Mouse (Mus musculus) heart, adult 2 months (tissue): ENCODE results near the gene Ift81. TPM values are rescaled to one million over a fixed set of nuclear protein-coding genes. Genes with fewer than 3 reads are reported as not detected.

Source experiments
- DNase-seq, 2 experiments: peaks; one replicate each; pipeline ENCODE4 v3.0.0; 2021
- H3K27ac ChIP-seq: fragments of 200-600 bp; 2 replicates; pipeline ENCODE4 v1.8.1; 2022
- H3K27me3 ChIP-seq: fragments of 200-500 bp; 2 replicates; pipeline ENCODE4 v1.6.1; 2012; ENCODE audit warnings: mild to moderate bottlenecking, low read length, inconsistent platforms, mixed read lengths; ENCODE audit not compliant: control insufficient read depth, insufficient read depth
- H3K36me3 ChIP-seq: fragments of 200-500 bp; 2 replicates; pipeline ENCODE4 v1.6.1; 2012; ENCODE audit warnings: low read length, inconsistent platforms; ENCODE audit not compliant: control insufficient read depth, insufficient read depth
- H3K4me1 ChIP-seq: fragments of 200-500 bp; 2 replicates; pipeline ENCODE4 v1.6.1; 2011; ENCODE audit warnings: low read length; ENCODE audit not compliant: control insufficient read depth, insufficient read depth
- H3K4me3 ChIP-seq: fragments of 200-600 bp; 2 replicates; pipeline ENCODE4 v1.8.1; 2022
- H3K79me2 ChIP-seq: fragments of 200-500 bp; replicated peaks from 2 replicates; pipeline ENCODE4 v1.6.1; 2012; ENCODE audit warnings: mild to moderate bottlenecking, inconsistent platforms, low read length, moderate library complexity, mixed read lengths; ENCODE audit not compliant: control insufficient read depth, insufficient read depth
- H3K9ac ChIP-seq: fragments of 200-500 bp; 2 replicates; pipeline ENCODE4 v1.6.1; 2012; ENCODE audit warnings: low read depth, mild to moderate bottlenecking, control low read depth, inconsistent platforms, low read length, mixed read lengths
- CTCF ChIP-seq: fragments of 200-600 bp; IDR thresholded peaks from 2 replicates; pipeline ENCODE4 v1.8.1; 2022; ENCODE audit warnings: antibody characterized with exemption, mild to moderate bottlenecking, moderate library complexity
- EP300 ChIP-seq: fragments of 200-500 bp; IDR thresholded peaks from 2 replicates; pipeline ENCODE4 v1.6.1; 2011; ENCODE audit warnings: low read depth, low read length, control low read depth; ENCODE audit not compliant: insufficient read depth
- POLR2A ChIP-seq: fragments of 200-500 bp; IDR thresholded peaks from 2 replicates; pipeline ENCODE4 v1.6.1; 2011; ENCODE audit warnings: mild to moderate bottlenecking, low read depth, low read length, control low read depth; ENCODE audit not compliant: insufficient read depth
- WGBS: fragments of 180-500 bp; shearing (Covaris S2); methylation state at CpG from one replicate; pipeline ENCODE4 v1.1.7; 2018; 5-methylcytosine and 5-hydroxymethylcytosine counted together
- intact Hi-C: fragments of 180-260 bp; cut with DNase I; formaldehyde crosslinking; loops from one replicate; pipeline ENCODE4 v1.15.1; 2025
- polyA plus RNA-seq: library from polyadenylated mRNA; depleted of rRNA; stranded (reverse); fragments of >200 nt; gene quantifications from 2 replicates; pipeline ENCODE4 v1.2.3, GENCODE M21; 2012
- total RNA-seq, 2 experiments: library from RNA; stranded (reverse); gene quantifications; 2 replicates each; pipeline ENCODE4 v1.2.3; 2021

Ift81 gene
- total and polyA plus RNA-seq, 3 experiments = 11.4 to 97.0 (median 78.1) TPM

DNA sequence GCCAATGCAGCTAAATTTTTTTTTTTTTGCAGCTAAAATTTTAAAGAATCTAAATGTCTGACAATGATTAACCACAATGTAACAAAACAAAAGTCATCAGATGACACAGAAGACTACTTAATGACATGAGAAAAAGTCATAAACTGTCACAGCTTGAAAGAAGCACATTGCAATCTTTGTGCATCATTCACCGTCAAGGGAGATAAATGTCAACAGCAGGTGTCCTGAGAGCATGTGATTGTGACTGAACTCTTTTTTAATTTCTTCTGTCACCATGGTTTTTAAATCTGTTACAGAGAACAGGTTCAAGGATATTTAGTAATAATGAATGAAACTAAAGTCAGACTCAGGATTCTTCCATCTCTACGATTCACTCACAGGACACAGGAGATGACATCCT, 9.4 kb downstream of the Ift81 start:
- 81% methylated on average over 2 of the region's 2 CpGs for WGBS
- H3K79me2 ChIP-seq = peaks cover 2% of the 10 kb centered on the region; the same call in 1 of the 2 replicates
- H3K9ac ChIP-seq = no peak overlapping the region
- peaks cover 5% of the 10 kb centered on the region for H3K4me1 ChIP-seq
- H3K4me3 ChIP-seq = no peak overlapping the region
- intact Hi-C loops = no loop called here
- H3K27me3 ChIP-seq = no peaks in the 10 kb centered on the region
- peaks cover 4% of the 10 kb centered on the region; the same call in 1 of the 2 replicates for H3K36me3 ChIP-seq
- TF ChIP-seq POLR2A = no peak
- no peak for TF ChIP-seq EP300
- no peak for TF ChIP-seq CTCF
- no peak overlapping the region for H3K27ac ChIP-seq
- no peak for DNase-seq

DNA sequence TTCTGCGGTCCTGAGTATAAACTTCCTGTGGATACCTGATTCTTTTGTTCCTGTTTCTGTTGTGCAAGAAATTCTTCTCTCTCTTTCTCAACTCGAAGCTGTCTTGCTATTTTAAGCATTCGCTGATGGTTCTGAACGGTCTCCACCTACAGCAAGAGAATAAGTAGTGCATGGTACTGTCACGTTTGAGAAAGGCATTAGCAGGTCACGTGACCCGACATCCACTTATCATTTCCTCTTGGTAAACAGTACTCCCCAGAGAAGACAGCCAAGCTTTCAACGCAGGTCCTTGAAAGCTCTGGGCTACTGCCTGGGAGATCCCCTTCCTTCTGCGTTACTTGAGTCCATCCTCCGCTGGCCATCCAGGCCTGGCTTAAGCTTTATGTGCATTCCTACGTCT, 12.1 kb downstream of the Ift81 start:
- no peak overlapping the region for H3K9ac ChIP-seq
- peak in 1 of 2 experiments; percentile 64 for DNase-seq
- 9% methylated on average over 11 of the region's 11 CpGs for WGBS
- H3K36me3 ChIP-seq = peaks cover 4% of the 10 kb centered on the region; the same call in 1 of the 2 replicates
- no peaks in the 10 kb centered on the region for H3K79me2 ChIP-seq
- no peak overlapping the region for H3K4me3 ChIP-seq
- intact Hi-C loops = no loop called here
- peaks cover 5% of the 10 kb centered on the region for H3K4me1 ChIP-seq
- TF ChIP-seq POLR2A (no peak), EP300 (0 out of 2 replicates have a peak, but pooled peaks have one; percentile 26), CTCF (peak; percentile 57)
- H3K27me3 ChIP-seq = no peaks in the 10 kb centered on the region
- H3K27ac ChIP-seq = peak overlapping the region; percentile 61

DNA sequence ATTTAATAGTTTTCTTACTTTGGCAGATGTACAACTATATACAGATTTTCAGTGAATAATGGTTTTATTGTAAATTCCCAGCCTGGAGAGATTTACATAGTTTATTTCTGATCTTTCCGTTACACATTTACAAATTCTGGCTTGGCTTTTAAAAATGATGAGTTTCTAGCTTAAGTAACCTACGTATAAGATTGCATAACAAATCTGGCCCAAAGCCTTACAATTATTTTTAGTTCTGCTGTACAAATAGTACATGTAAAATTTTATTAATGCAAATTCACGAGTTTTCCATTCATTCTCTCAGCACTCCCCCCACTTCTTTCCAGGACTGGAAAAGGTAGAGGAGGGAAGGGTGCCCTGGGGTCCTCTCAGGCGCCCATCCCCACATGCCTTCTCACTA, 18.8 kb downstream of the Ift81 start:
- intact Hi-C loops = no loop called here
- DNase-seq = no peak
- Histone ChIP-seq H3K27me3 (no peaks in the 10 kb centered on the region), H3K36me3 (no peaks in the 10 kb centered on the region), H3K79me2 (no peaks in the 10 kb centered on the region), H3K27ac (no peak overlapping the region), H3K4me1 (no peaks in the 10 kb centered on the region), H3K4me3 (no peak overlapping the region), H3K9ac (no peak overlapping the region)
- TF ChIP-seq POLR2A (no peak), CTCF (no peak), EP300 (no peak)
- 71% methylated on average over 4 of the region's 4 CpGs for WGBS

DNA sequence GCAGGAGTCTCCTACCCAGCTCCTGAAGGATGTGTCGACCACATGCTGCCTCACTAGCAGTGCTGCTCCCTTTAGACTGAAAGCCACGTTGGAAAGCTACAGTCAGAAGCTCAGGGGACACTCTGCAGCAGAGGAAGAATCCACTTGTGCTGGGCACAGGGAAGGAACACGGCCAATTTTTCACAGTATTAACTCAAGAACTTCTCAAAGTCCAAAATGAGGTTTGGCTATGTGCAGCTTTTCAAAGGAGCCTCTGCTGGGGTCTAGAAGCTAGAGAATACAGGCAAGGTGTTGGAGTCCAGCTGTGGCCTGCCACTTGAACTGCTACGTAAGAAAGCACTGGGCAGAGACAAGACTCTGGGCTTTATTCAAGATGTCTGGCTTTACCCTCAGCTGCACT, 24.4 kb downstream of the Ift81 start:
- Histone ChIP-seq H3K9ac (no peak overlapping the region), H3K36me3 (no peaks in the 10 kb centered on the region), H3K79me2 (no peaks in the 10 kb centered on the region), H3K27me3 (no peaks in the 10 kb centered on the region), H3K4me3 (no peak overlapping the region), H3K27ac (no peak overlapping the region), H3K4me1 (no peaks in the 10 kb centered on the region)
- intact Hi-C loops = loop anchor here (2.0 kb wide), 1 partner anchor 23 kb away; no protein-coding TSS in a partner anchor
- 83% methylated on average over 4 of the region's 4 CpGs for WGBS
- TF ChIP-seq POLR2A = no peak
- no peak for TF ChIP-seq CTCF
- TF ChIP-seq EP300 = no peak
- DNase-seq = no peak

DNA sequence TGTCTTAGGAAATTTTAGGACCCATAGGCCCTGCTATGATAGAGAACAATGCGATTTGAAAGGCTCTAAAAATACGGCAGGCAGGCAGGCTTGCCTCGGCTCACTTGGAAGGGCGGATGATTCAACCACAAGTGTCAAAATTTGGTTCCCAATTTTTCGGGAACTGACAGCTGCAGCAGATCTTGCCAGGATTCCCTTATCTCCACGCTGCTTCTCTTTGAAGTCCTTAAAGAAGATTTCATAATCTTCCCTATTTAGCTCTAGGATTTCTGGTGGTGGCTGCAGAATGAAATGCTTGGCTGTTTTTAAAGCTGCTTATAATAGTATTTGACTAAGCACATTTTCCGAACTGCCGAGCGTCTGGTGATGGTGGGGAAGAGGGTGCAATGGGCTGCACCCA, 28.8 kb downstream of the Ift81 start:
- 60% methylated on average over 9 of the region's 9 CpGs for WGBS
- peak in 1 of 2 experiments; percentile 48 for DNase-seq
- H3K9ac ChIP-seq = no peak overlapping the region
- H3K27me3 ChIP-seq = no peaks in the 10 kb centered on the region
- intact Hi-C loops = no loop called here
- no peaks in the 10 kb centered on the region for H3K36me3 ChIP-seq
- H3K27ac ChIP-seq = peak overlapping the region; percentile 63
- no peaks in the 10 kb centered on the region for H3K79me2 ChIP-seq
- H3K4me3 ChIP-seq = no peak overlapping the region
- no peak for TF ChIP-seq CTCF
- TF ChIP-seq EP300 = no peak
- TF ChIP-seq POLR2A = no peak
- peaks cover 2% of the 10 kb centered on the region; the same call in 1 of the 2 replicates for H3K4me1 ChIP-seq

DNA sequence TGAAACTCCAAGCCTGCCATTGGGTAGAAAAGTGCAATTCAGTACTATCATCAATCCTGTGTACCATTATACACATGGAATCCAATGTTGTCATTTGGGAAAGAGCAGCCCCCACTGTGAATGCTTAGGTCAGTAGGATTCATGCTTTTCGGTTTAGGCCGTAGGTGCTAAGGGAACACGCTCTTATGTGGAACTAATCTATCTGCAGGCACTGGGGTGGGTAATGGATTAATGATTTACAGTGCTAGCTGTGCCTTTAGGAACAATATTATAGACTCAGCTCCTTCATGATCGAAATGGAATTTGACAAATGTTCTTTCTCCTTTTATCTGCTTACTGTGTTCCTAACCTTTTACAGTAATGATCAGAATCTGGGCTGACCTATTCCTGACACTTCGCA, 30.2 kb downstream of the Ift81 start:
- Histone ChIP-seq H3K4me1 (peaks cover 2% of the 10 kb centered on the region; the same call in 1 of the 2 replicates), H3K79me2 (no peaks in the 10 kb centered on the region), H3K36me3 (no peaks in the 10 kb centered on the region), H3K27ac (no peak overlapping the region), H3K27me3 (no peaks in the 10 kb centered on the region), H3K9ac (no peak overlapping the region), H3K4me3 (no peak overlapping the region)
- TF ChIP-seq POLR2A (no peak), CTCF (no peak), EP300 (no peak)
- intact Hi-C loops = no loop called here
- no peak for DNase-seq
- WGBS = 95% methylated on average over 5 of the region's 5 CpGs

- 41% methylated on average over 7 of the region's 7 CpGs for WGBS
- Histone ChIP-seq H3K4me3 (no peak overlapping the region), H3K79me2 (no peaks in the 10 kb centered on the region), H3K27me3 (no peaks in the 10 kb centered on the region), H3K4me1 (peaks cover 1% of the 10 kb centered on the region; the same call in 1 of the 2 replicates), H3K36me3 (peaks cover 3% of the 10 kb centered on the region; the same call in 1 of the 2 replicates), H3K27ac (no peak overlapping the region), H3K9ac (no peak overlapping the region)
- no peak for TF ChIP-seq CTCF
- DNase-seq = no peak
- intact Hi-C loops = no loop called here
These were observed 37.5 kb downstream of the Ift81 start for GRCm38 (mm10) chr5:122576683-122577329.
